Mouse (Mus musculus): ENCODE measurements around the gene Zbtb38.

DNA sequence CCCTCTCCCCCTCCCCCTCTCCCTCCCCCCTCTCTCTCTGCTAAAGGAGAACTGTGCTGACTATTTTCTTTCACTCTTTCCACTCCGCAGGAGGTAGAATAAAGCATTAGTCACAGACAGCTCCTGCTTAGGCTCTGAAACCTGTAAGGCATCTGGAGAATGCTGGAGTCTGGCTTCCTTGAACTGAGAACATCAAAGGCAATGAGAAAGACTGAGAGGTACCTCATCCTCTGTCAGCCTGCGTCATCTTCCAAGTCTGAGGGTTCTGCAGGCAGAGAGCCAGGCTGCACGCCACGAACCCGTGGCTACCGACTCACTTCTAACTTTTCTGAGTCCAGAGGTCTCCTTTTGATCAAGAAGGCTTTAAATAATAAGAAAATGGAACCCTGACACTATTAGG, 20.5 kb upstream of the Zbtb38 start:
- no peak for TF ChIP-seq EP300 (IDR thresholded peaks at IDR 0.05; ENCODE audit: insufficient read depth, low read depth, low read length)
- no peak for TF ChIP-seq CTCF (IDR thresholded peaks at IDR 0.05)
- no peak for TF ChIP-seq POLR2A (IDR thresholded peaks at IDR 0.05; ENCODE audit: insufficient read depth, low read depth, low read length)

Measured in heart, adult 2 months (tissue).